Mouse (Mus musculus): ENCODE measurements at regions not wholly inside any gene's neighbourhood (a gene's known extent, or its start where the extent isn't known, plus 50 kb on each side); places are given as distances from the start of the nearest gene placed in this dataset.

GRCm38 (mm10) chr13:42593488-42594170 lies 86.8 kb upstream of the Phactr1 start:
- DNase-seq = no peak

GRCm38 (mm10) chr13:42595180-42595579 lies 85.2 kb upstream of the Phactr1 start:
- DNase-seq = no peak

- DNase-seq = no peak
Observed at GRCm38 (mm10) chr13:42597781-42598180, 82.6 kb upstream of the Phactr1 start.

- DNase-seq = no peak
Observed at GRCm38 (mm10) chr13:42603308-42603707, 77.1 kb upstream of the Phactr1 start.

GRCm38 (mm10) chr13:42607735-42608134 lies 72.7 kb upstream of the Phactr1 start:
- no peak for DNase-seq

- peak; percentile 13 for DNase-seq
Observed at GRCm38 (mm10) chr13:42608963-42609362, 71.5 kb upstream of the Phactr1 start.

- DNase-seq = no peak
Observed at GRCm38 (mm10) chr13:42613326-42613725, 67.1 kb upstream of the Phactr1 start.

GRCm38 (mm10) chr13:42615826-42616225 lies 64.6 kb upstream of the Phactr1 start:
- DNase-seq = no peak

- no peak for DNase-seq
Observed at GRCm38 (mm10) chr13:42617225-42617624, 63.2 kb upstream of the Phactr1 start.

GRCm38 (mm10) chr13:42617844-42618243 lies 62.6 kb upstream of the Phactr1 start:
- DNase-seq = peak; percentile 4

GRCm38 (mm10) chr13:42619555-42620280 lies 60.7 kb upstream of the Phactr1 start:
- no peak for DNase-seq

- DNase-seq = peak; percentile 56
Observed at GRCm38 (mm10) chr13:42623491-42623890, 56.9 kb upstream of the Phactr1 start.

Measured in lung, postnatal 10 days (tissue).